ENCODE assay signal across 10 mouse cellular contexts in the genomic region with DNA sequence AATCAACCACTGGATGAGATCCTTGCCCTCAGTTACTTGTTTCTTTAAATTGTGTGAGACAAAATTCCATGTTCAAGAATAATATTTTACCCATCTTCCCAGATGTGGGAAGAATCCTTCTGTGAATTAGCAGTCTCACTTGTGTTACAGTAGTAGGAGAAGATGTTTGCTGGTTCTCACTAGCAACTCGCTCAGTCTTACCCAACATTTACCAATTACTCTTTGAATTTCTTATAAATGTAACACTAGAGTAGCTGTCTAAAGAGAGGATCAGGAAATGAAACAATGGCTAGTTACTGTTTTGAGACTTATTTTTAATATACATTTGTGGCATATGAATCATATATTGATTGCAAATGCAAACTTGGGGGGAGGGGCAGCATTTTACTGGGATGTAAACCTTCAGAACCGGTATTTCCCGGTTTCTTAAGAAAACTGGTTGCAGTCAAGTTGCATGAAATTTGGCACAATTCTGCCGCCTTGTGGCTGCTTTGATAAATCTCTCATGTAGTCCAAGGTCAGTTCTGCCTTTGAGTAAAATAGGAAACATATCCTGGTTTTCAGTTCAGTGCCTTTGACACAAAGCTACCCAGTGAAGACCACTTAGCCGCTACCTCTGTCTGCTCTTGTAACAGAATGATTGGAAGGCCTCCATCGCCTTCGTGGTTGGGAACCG. TPM values are rescaled to one million over a fixed set of nuclear protein-coding genes. Genes with fewer than 3 reads are reported as not detected.
A peak's percentile ranks its signal among the peaks of the same experiment; 100 is the strongest.
DNase-seq lines count a peak whose midpoint lies in the region; TF ChIP-seq lines count a peak whose summit lies in the region.
"Had no signal": no experiment of that assay in that cellular context is flagged by ENCODE, and none has a peak within 500 bp of the region (broad histone marks: within the 10 kb centered on the region; RNA-seq: fewer than 3 reads in every experiment).

No protein-coding gene starts in this region.

- 29% methylated on average over 8 of the region's 8 CpGs for WGBS in heart, adult 2 months

- no peak overlapping the region for H3K4me3 ChIP-seq in heart, adult 2 months
- H3K4me3 ChIP-seq in gastrocnemius, adult 2 months = no peak overlapping the region

- H3K27me3 ChIP-seq in heart, adult 2 months (ENCODE audit: control insufficient read depth, insufficient read depth, low read length) = no peaks in the 10 kb centered on the region

- no peaks in the 10 kb centered on the region for H3K79me2 ChIP-seq in heart, adult 2 months (replicated peaks; ENCODE audit: control insufficient read depth, insufficient read depth, low read length)

- no peak overlapping the region for H3K9ac ChIP-seq in heart, adult 2 months (ENCODE audit: low read depth, low read length)

- no peak for DNase-seq in heart, adult 2 months
- DNase-seq in heart, postnatal 25 days (ENCODE audit: low spot score) = no peak
- DNase-seq in R1 (ENCODE audit: low read depth, low spot score) = peak; percentile 52
- DNase-seq in cerebellum, postnatal 25 days = peak; percentile 64 to 78
- DNase-seq in gastrocnemius, adult 2 months = peak; percentile 40
- peak; percentile 5 to 75 for DNase-seq in layer of hippocampus, adult 18-20 months (ENCODE audit: low spot score in 2 of 2)
- peak; percentile 8 for DNase-seq in lung, postnatal 25 days (ENCODE audit: low spot score)
- DNase-seq in right cerebral cortex, postnatal 36 days (ENCODE audit: low spot score in 2 of 2) = peak; percentile 31 to 42

- TF ChIP-seq CTCF in heart, adult 2 months (IDR thresholded peaks at IDR 0.05) = peak; percentile 70
- peak; percentile 68 for TF ChIP-seq CTCF in gastrocnemius, adult 2 months (IDR thresholded peaks at IDR 0.05)

- H3K27ac ChIP-seq in heart, adult 2 months = no peak overlapping the region
- H3K27ac ChIP-seq in gastrocnemius, adult 2 months = no peak overlapping the region

- TF ChIP-seq POLR2A in heart, adult 2 months (IDR thresholded peaks at IDR 0.05; ENCODE audit: insufficient read depth, low read depth, low read length) = no peak

- no peaks in the 10 kb centered on the region for H3K36me3 ChIP-seq in heart, adult 2 months (ENCODE audit: control insufficient read depth, insufficient read depth, low read length)

- no peaks in the 10 kb centered on the region for H3K4me1 ChIP-seq in heart, adult 2 months (ENCODE audit: control insufficient read depth, insufficient read depth, low read length)

- intact Hi-C loops in heart, adult 2 months (cut with DNase I) = loop anchor here (2.0 to 10.0 kb wide), 2 partner anchors 704 to 1044 kb away; partner anchors contain the start of gene Hao2
- intact Hi-C loops in heart, postnatal 25 days (cut with DNase I) = loop anchor here (2.0 to 5.0 kb wide), 2 partner anchors 704 to 1021 kb away; no protein-coding TSS in a partner anchor
- intact Hi-C loops in gastrocnemius, adult 2 months (cut with DNase I) = loop anchor here (10.0 kb wide), 3 partner anchors 194 to 1024 kb away; no protein-coding TSS in a partner anchor

- no peak for TF ChIP-seq EP300 in heart, adult 2 months (IDR thresholded peaks at IDR 0.05; ENCODE audit: insufficient read depth, low read depth, low read length)

RNA-seq across cellular contexts. Expression of gene Spag17, which starts 53.5 kb away (rescaled TPM):
- total RNA-seq in heart, adult 2 months (2021) = not detected
- polyA plus RNA-seq in heart, adult 2 months (2012; rRNA removed) = 0.10 TPM in 1 of 2 replicates, not detected in the other
- not detected for total RNA-seq in heart, postnatal 25 days (2021)
- not detected for total RNA-seq in gastrocnemius, adult 2 months (2021)
- under 1 TPM; 0.63 to 0.64 TPM for total RNA-seq in layer of hippocampus, adult 18-20 months (2021)
- polyA plus RNA-seq: C2C12; small intestine, adult 2 months had no signal

Comparison
In these comparisons a context has a peak if more than half of its experiments do, and no peak if none do; other contexts are left out.
1. DNase-seq: peak in R1 (single experiment), cerebellum, postnatal 25 days (2 of 2), gastrocnemius, adult 2 months (single experiment), layer of hippocampus, adult 18-20 months (2 of 2), lung, postnatal 25 days (single experiment) and right cerebral cortex, postnatal 36 days (2 of 2); none in heart, adult 2 months (0 of 2) and heart, postnatal 25 days (single experiment).